Mouse (Mus musculus): Measurements from ENCODE around the gene Clcn2. TPM values are rescaled to one million over a fixed set of nuclear protein-coding genes. Genes with fewer than 3 reads are reported as not detected.

Gene Clcn2
- polyA plus RNA-seq, 1 experiment: 0.67 TPM

GRCm38 (mm10) chr16:20714307-20715080 is 3.1 kb downstream of the Clcn2 start:
- Histone ChIP-seq H3K27ac (replicated peaks; ENCODE audit: low read depth, low read length) (no peak overlapping the region), H3K4me1 (ENCODE audit: control insufficient read depth, insufficient read depth, insufficient read length, low read length) (no peaks in the 10 kb centered on the region; the same call in 1 of the 2 replicates), H3K4me3 (ENCODE audit: insufficient read depth, low read depth, low read length) (no peak overlapping the region)

- H3K27ac ChIP-seq (replicated peaks; ENCODE audit: low read depth, low read length): no peak overlapping the region
- no peak overlapping the region for H3K4me3 ChIP-seq (ENCODE audit: insufficient read depth, low read depth, low read length)
- H3K4me1 ChIP-seq (ENCODE audit: control insufficient read depth, insufficient read depth, insufficient read length, low read length): no peaks in the 10 kb centered on the region
Observed at GRCm38 (mm10) chr16:20712889-20713288, 4.7 kb downstream of the Clcn2 start.

- Histone ChIP-seq H3K4me1 (ENCODE audit: control insufficient read depth, insufficient read depth, insufficient read length, low read length) (no peaks in the 10 kb centered on the region), H3K27ac (replicated peaks; ENCODE audit: low read depth, low read length) (no peak overlapping the region), H3K4me3 (ENCODE audit: insufficient read depth, low read depth, low read length) (no peak overlapping the region)
Observed at GRCm38 (mm10) chr16:20712190-20712589, 5.4 kb downstream of the Clcn2 start.

GRCm38 (mm10) chr16:20710810-20711209 is 6.7 kb downstream of the Clcn2 start:
- H3K4me1 ChIP-seq (ENCODE audit: control insufficient read depth, insufficient read depth, insufficient read length, low read length): no peaks in the 10 kb centered on the region
- H3K4me3 ChIP-seq (ENCODE audit: insufficient read depth, low read depth, low read length): no peak overlapping the region
- H3K27ac ChIP-seq (replicated peaks; ENCODE audit: low read depth, low read length): no peak overlapping the region

GRCm38 (mm10) chr16:20710370-20710769 is 7.2 kb downstream of the Clcn2 start:
- H3K4me3 ChIP-seq (ENCODE audit: insufficient read depth, low read depth, low read length): no peak overlapping the region
- H3K27ac ChIP-seq (replicated peaks; ENCODE audit: low read depth, low read length): no peak overlapping the region
- H3K4me1 ChIP-seq (ENCODE audit: control insufficient read depth, insufficient read depth, insufficient read length, low read length): no peaks in the 10 kb centered on the region

GRCm38 (mm10) chr16:20708939-20709734 is 8.4 kb downstream of the Clcn2 start:
- Histone ChIP-seq H3K27ac (replicated peaks; ENCODE audit: low read depth, low read length) (no peak overlapping the region), H3K4me1 (ENCODE audit: control insufficient read depth, insufficient read depth, insufficient read length, low read length) (no peaks in the 10 kb centered on the region), H3K4me3 (ENCODE audit: insufficient read depth, low read depth, low read length) (no peak overlapping the region)

- Histone ChIP-seq H3K27ac (replicated peaks; ENCODE audit: low read depth, low read length) (no peak overlapping the region), H3K4me1 (ENCODE audit: control insufficient read depth, insufficient read depth, insufficient read length, low read length) (no peaks in the 10 kb centered on the region), H3K4me3 (ENCODE audit: insufficient read depth, low read depth, low read length) (no peak overlapping the region)
Observed at GRCm38 (mm10) chr16:20708220-20708938, 9.2 kb downstream of the Clcn2 start.

- Histone ChIP-seq H3K27ac (replicated peaks; ENCODE audit: low read depth, low read length) (no peak overlapping the region), H3K4me3 (ENCODE audit: insufficient read depth, low read depth, low read length) (no peak overlapping the region), H3K4me1 (ENCODE audit: control insufficient read depth, insufficient read depth, insufficient read length, low read length) (no peaks in the 10 kb centered on the region)
Observed at GRCm38 (mm10) chr16:20706407-20707055, 11.0 kb downstream of the Clcn2 start.

GRCm38 (mm10) chr16:20705786-20706185 is 11.8 kb downstream of the Clcn2 start:
- Histone ChIP-seq H3K4me3 (ENCODE audit: insufficient read depth, low read depth, low read length) (no peak overlapping the region), H3K4me1 (ENCODE audit: control insufficient read depth, insufficient read depth, insufficient read length, low read length) (no peaks in the 10 kb centered on the region), H3K27ac (replicated peaks; ENCODE audit: low read depth, low read length) (no peak overlapping the region)

- Histone ChIP-seq H3K4me1 (ENCODE audit: control insufficient read depth, insufficient read depth, insufficient read length, low read length) (no peaks in the 10 kb centered on the region), H3K4me3 (ENCODE audit: insufficient read depth, low read depth, low read length) (no peak overlapping the region), H3K27ac (replicated peaks; ENCODE audit: low read depth, low read length) (no peak overlapping the region)
Observed at GRCm38 (mm10) chr16:20703699-20704400, 13.7 kb downstream of the Clcn2 start.

GRCm38 (mm10) chr16:20703071-20703470 is 14.5 kb downstream of the Clcn2 start:
- no peaks in the 10 kb centered on the region for H3K4me1 ChIP-seq (ENCODE audit: control insufficient read depth, insufficient read depth, insufficient read length, low read length)
- H3K27ac ChIP-seq (replicated peaks; ENCODE audit: low read depth, low read length): no peak overlapping the region
- no peak overlapping the region for H3K4me3 ChIP-seq (ENCODE audit: insufficient read depth, low read depth, low read length)

- Histone ChIP-seq H3K4me3 (ENCODE audit: insufficient read depth, low read depth, low read length) (no peak overlapping the region), H3K27ac (replicated peaks; ENCODE audit: low read depth, low read length) (no peak overlapping the region), H3K4me1 (ENCODE audit: control insufficient read depth, insufficient read depth, insufficient read length, low read length) (no peaks in the 10 kb centered on the region)
Observed at GRCm38 (mm10) chr16:20702522-20702893, 15.0 kb downstream of the Clcn2 start.

- Histone ChIP-seq H3K4me1 (ENCODE audit: control insufficient read depth, insufficient read depth, insufficient read length, low read length) (no peaks in the 10 kb centered on the region), H3K4me3 (ENCODE audit: insufficient read depth, low read depth, low read length) (no peak overlapping the region), H3K27ac (replicated peaks; ENCODE audit: low read depth, low read length) (no peak overlapping the region)
Observed at GRCm38 (mm10) chr16:20701729-20702521, 15.6 kb downstream of the Clcn2 start.

- H3K27ac ChIP-seq (replicated peaks; ENCODE audit: low read depth, low read length): no peak overlapping the region
- H3K4me3 ChIP-seq (ENCODE audit: insufficient read depth, low read depth, low read length): no peak overlapping the region
- H3K4me1 ChIP-seq (ENCODE audit: control insufficient read depth, insufficient read depth, insufficient read length, low read length): no peaks in the 10 kb centered on the region
Observed at GRCm38 (mm10) chr16:20701316-20701715, 16.2 kb downstream of the Clcn2 start.
